Mouse (Mus musculus) spleen, adult 2 months (tissue): ENCODE measurements at regions not wholly inside any gene's neighbourhood (a gene's known extent, or its start where the extent isn't known, plus 50 kb on each side); places are given as distances from the start of the nearest gene placed in this dataset.

Experiments
- CTCF ChIP-seq: fragments of 200-500 bp; IDR thresholded peaks from 2 replicates; pipeline ENCODE4 v1.5.1; 2011; ENCODE audit warnings: mild to moderate bottlenecking, inconsistent platforms; ENCODE audit not compliant: insufficient read depth, insufficient read length, insufficient replicate concordance; ENCODE audit errors: extremely low read depth
- POLR2A ChIP-seq: fragments of 200-500 bp; IDR thresholded peaks from 2 replicates; pipeline ENCODE4 v1.6.1; 2011; ENCODE audit warnings: low read depth, low read length, inconsistent platforms

DNA sequence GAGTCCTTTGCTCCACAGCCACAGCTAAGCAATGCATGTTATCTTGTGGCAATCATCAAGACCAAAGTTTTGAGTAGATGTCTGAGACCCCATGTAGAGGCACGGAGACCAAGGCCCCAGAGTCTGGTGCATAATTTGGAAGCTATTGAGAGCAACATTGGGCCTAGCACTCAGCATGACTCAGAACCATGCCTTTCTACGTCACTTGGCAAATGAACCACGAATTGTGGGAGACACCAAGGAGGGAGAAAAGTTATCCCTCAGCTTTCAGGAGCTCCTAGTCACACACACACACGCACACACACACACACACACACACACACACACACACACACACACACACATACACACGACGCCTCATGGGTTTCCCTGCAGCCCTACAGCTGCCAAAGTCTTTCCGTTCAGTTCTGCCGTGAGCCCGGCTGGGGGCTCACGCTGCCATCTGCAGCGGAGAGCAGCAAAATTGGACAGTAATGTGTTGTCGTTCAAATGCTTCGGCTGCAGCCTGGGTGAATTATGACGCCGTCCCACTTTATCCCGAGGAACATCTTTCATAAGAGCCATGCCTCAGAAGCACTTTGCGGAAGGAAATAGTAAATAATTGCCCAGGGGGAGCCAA, 165.8 kb upstream of the Igsf21 start:
- TF ChIP-seq POLR2A (no peak), CTCF (no peak)
